Mouse (Mus musculus) midbrain, embryonic 11.5 days (tissue): Measurements from ENCODE around the gene Spag5. TPM values are rescaled to one million over a fixed set of nuclear protein-coding genes. Genes with fewer than 3 reads are reported as not detected.

Source experiments
- ATAC-seq: fragments of 200-750 bp; cut with Nextera tagmentation; 2 replicates; pipeline ENCODE4 v1.8.0; 2017; ENCODE audit warnings: moderate TSS enrichment, moderate library complexity; ENCODE audit not compliant: low FRiP score
- DNase-seq: peaks from one replicate; pipeline ENCODE4 v3.0.0; 2015; ENCODE audit warnings: low spot score; ENCODE audit errors: missing footprints
- H3K27ac ChIP-seq: fragments of 300-500 bp; sonication (generic); 2 replicates; pipeline ENCODE4 v1.5.1; 2014; ENCODE audit warnings: low read depth, low read length
- H3K27me3 ChIP-seq: fragments of 300-500 bp; sonication (generic); 2 replicates; pipeline ENCODE4 v1.6.1; 2014; ENCODE audit warnings: mild to moderate bottlenecking, low read length, moderate library complexity, mixed read lengths; ENCODE audit not compliant: control insufficient read depth, insufficient read depth
- H3K36me3 ChIP-seq: fragments of 300-500 bp; sonication (generic); 2 replicates; pipeline ENCODE4 v1.6.1; 2014; ENCODE audit warnings: mild to moderate bottlenecking, low read length, moderate library complexity, mixed read lengths; ENCODE audit not compliant: control insufficient read depth, insufficient read depth
- H3K4me1 ChIP-seq: fragments of 300-500 bp; sonication (generic); 2 replicates; pipeline ENCODE4 v1.6.1; 2014; ENCODE audit warnings: low read length; ENCODE audit not compliant: control insufficient read depth, insufficient read depth
- H3K4me2 ChIP-seq: fragments of 300-500 bp; sonication (generic); 2 replicates; pipeline ENCODE4 v1.6.1; 2014; ENCODE audit warnings: mild to moderate bottlenecking, moderate library complexity
- H3K4me3 ChIP-seq: fragments of 300-500 bp; sonication (generic); 2 replicates; pipeline ENCODE4 v1.5.1; 2014; ENCODE audit warnings: low read depth, low read length
- H3K9ac ChIP-seq: fragments of 300-500 bp; sonication (generic); 2 replicates; pipeline ENCODE4 v1.6.1; 2014; ENCODE audit warnings: low read length
- H3K9me3 ChIP-seq: fragments of 300-500 bp; sonication (generic); 2 replicates; pipeline ENCODE4 v1.6.1; 2016; ENCODE audit warnings: low read length; ENCODE audit not compliant: control insufficient read depth
- WGBS: fragments of 180-500 bp; shearing (Covaris S2); extraction: QIAGEN DNeasy Blood & Tissue Kit; methylation state at CpG from one replicate; pipeline ENCODE4 v1.1.7; 2014; 5-methylcytosine and 5-hydroxymethylcytosine counted together
- polyA plus RNA-seq: library from polyadenylated mRNA; unstranded; fragments of >200 nt; fragmentation: Nextera tagmentation; extraction: Ambion mirVana; gene quantifications from 2 replicates; pipeline ENCODE4 v1.2.1, GENCODE M21; 2014

Gene Spag5
- polyA plus RNA-seq, 1 experiment from 2014 or later: 57.1 TPM

DNA sequence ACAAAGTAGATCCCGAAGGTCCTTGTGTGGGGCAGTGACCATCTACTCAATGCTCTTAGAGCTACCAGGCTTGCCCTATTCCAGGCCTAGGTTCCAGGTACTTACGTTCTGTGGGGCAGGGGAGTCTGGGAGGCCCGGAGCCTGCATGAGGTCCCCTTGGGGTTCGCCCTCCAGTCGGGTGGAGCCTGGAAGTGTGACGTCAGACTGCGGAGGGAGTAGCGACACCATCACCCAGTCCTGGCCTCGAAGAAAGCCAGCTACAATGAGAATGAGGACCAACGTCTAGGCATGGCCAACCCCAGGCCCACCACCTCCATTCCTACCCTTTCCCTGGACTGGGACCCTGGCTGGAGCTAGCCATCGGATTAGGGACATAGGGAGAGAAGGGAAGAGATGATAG is 70.4 kb downstream of the Spag5 start:
- Histone ChIP-seq H3K27ac (no peak overlapping the region), H3K27me3 (no peaks in the 10 kb centered on the region), H3K36me3 (no peaks in the 10 kb centered on the region), H3K4me2 (no peak overlapping the region), H3K9me3 (no peaks in the 10 kb centered on the region), H3K4me3 (no peak overlapping the region), H3K4me1 (no peaks in the 10 kb centered on the region), H3K9ac (no peak overlapping the region)
- WGBS: 89% methylated on average over 11 of the region's 11 CpGs
- ATAC-seq (no peak), DNase-seq (no peak)

Other genes starting within 250 kb of the Spag5 start
- gene Eral1, start 221.1 kb upstream of the Spag5 start, polyA plus RNA-seq: 39.0 and 39.6 TPM in 2 replicates
- gene Fam222b, start 206.9 kb upstream of the Spag5 start, polyA plus RNA-seq: 26.5 and 26.6 TPM in 2 replicates
- 72.0 and 79.7 TPM in 2 replicates for gene Traf4, start 135.9 kb upstream of the Spag5 start, polyA plus RNA-seq
- gene Nek8, start 124.9 kb upstream of the Spag5 start, polyA plus RNA-seq: 6.4 and 7.1 TPM in 2 replicates
- 7.9 and 8.5 TPM in 2 replicates for gene Tlcd1, start 124.8 kb upstream of the Spag5 start, polyA plus RNA-seq
- 1,223 and 1,245 TPM in 2 replicates for gene Rpl23a, start 117.9 kb upstream of the Spag5 start, polyA plus RNA-seq
- gene Rab34, start 113.1 kb upstream of the Spag5 start, polyA plus RNA-seq: 54.7 and 55.1 TPM in 2 replicates
- 0.99 and 1.0 TPM in 2 replicates for gene Proca1, start 108.1 kb upstream of the Spag5 start, polyA plus RNA-seq
- gene Sdf2, start 55.8 kb upstream of the Spag5 start, polyA plus RNA-seq: 55.0 and 58.5 TPM in 2 replicates
- 25.2 and 25.5 TPM in 2 replicates for gene Supt6, start 55.5 kb upstream of the Spag5 start, polyA plus RNA-seq
- gene 2610507B11Rik, start 39.8 kb upstream of the Spag5 start, polyA plus RNA-seq: 61.2 and 70.4 TPM in 2 replicates
- gene BC030499, start 10.7 kb upstream of the Spag5 start, polyA plus RNA-seq: 0.27 and 0.37 TPM in 2 replicates
- gene Aldoc, start 21.4 kb downstream of the Spag5 start, polyA plus RNA-seq: 1.0 and 1.3 TPM in 2 replicates
- 50.9 and 56.3 TPM in 2 replicates for gene Pigs, start 26.9 kb downstream of the Spag5 start, polyA plus RNA-seq
- gene Unc119, start 42.0 kb downstream of the Spag5 start, polyA plus RNA-seq: 63.4 and 71.7 TPM in 2 replicates
- not detected in 2 replicates for gene Foxn1, start 85.0 kb downstream of the Spag5 start, polyA plus RNA-seq
- not detected in 2 replicates for gene Slc13a2, start 120.7 kb downstream of the Spag5 start, polyA plus RNA-seq
- gene Slc46a1, start 164.2 kb downstream of the Spag5 start, polyA plus RNA-seq: 20.5 TPM in 2 replicates
- gene Sarm1, start 196.2 kb downstream of the Spag5 start, polyA plus RNA-seq: 18.1 and 20.1 TPM in 2 replicates
- gene Vtn, start 197.6 kb downstream of the Spag5 start, polyA plus RNA-seq: 145 and 151 TPM in 2 replicates
- gene Sebox, start 201.9 kb downstream of the Spag5 start, polyA plus RNA-seq: not detected in 2 replicates
- gene Tmem199, start 210.6 kb downstream of the Spag5 start, polyA plus RNA-seq: 82.4 and 91.3 TPM in 2 replicates
- gene Poldip2, start 210.7 kb downstream of the Spag5 start, polyA plus RNA-seq: 135 and 139 TPM in 2 replicates
- gene Tnfaip1, start 234.8 kb downstream of the Spag5 start, polyA plus RNA-seq: 76.7 and 83.1 TPM in 2 replicates
- 109 and 110 TPM in 2 replicates for gene Ift20, start 234.8 kb downstream of the Spag5 start, polyA plus RNA-seq
- 71.6 and 75.5 TPM in 2 replicates for gene Tmem97, start 249.2 kb downstream of the Spag5 start, polyA plus RNA-seq